Mouse (Mus musculus) stomach, embryonic 14.5 days (tissue): ENCODE measurements around the gene Taf5l. TPM values are rescaled to one million over a fixed set of nuclear protein-coding genes. Genes with fewer than 3 reads are reported as not detected.
"Not testable (repeated sequence)": the region's sequence is repeated elsewhere in the genome, so short reads cannot be mapped to it uniquely, and the experiment has no call there.

Experiments
- ATAC-seq: fragments of 200-750 bp; cut with Nextera tagmentation; 2 replicates; pipeline ENCODE4 v1.8.0; 2017; ENCODE audit warnings: low read depth, moderate TSS enrichment; ENCODE audit not compliant: insufficient number of reproducible peaks, insufficient read depth, low FRiP score
- H3K27ac ChIP-seq: fragments of 300-500 bp; sonication (generic); 2 replicates; pipeline ENCODE4 v1.5.1; 2014; ENCODE audit warnings: mild to moderate bottlenecking, low read length, moderate library complexity, mixed read lengths
- H3K27me3 ChIP-seq: fragments of 300-500 bp; sonication (generic); 2 replicates; pipeline ENCODE4 v1.6.1; 2014; ENCODE audit warnings: low read length, control low read depth, mixed read lengths; ENCODE audit not compliant: control insufficient read depth, insufficient read depth
- H3K36me3 ChIP-seq: fragments of 300-500 bp; sonication (generic); 2 replicates; pipeline ENCODE4 v1.6.1; 2014; ENCODE audit warnings: mild to moderate bottlenecking, control low read depth, low read length, moderate library complexity, mixed read lengths; ENCODE audit not compliant: control insufficient read depth, insufficient read depth
- H3K4me1 ChIP-seq: fragments of 300-500 bp; sonication (generic); 2 replicates; pipeline ENCODE4 v1.6.1; 2014; ENCODE audit warnings: low read length, control low read depth, mixed read lengths; ENCODE audit not compliant: control insufficient read depth, insufficient read depth
- H3K4me2 ChIP-seq: fragments of 300-500 bp; sonication (generic); replicated peaks from 2 replicates; pipeline ENCODE4 v1.6.1; 2014; ENCODE audit warnings: low read depth, low read length, control low read depth
- H3K4me3 ChIP-seq: fragments of 300-500 bp; sonication (generic); 2 replicates; pipeline ENCODE4 v1.5.1; 2014; ENCODE audit warnings: low read depth, low read length, control low read depth
- H3K9ac ChIP-seq: fragments of 300-500 bp; sonication (generic); replicated peaks from 2 replicates; pipeline ENCODE4 v1.6.1; 2014; ENCODE audit warnings: low read depth, mild to moderate bottlenecking, control low read depth, low read length, moderate library complexity, mixed read lengths
- H3K9me3 ChIP-seq: fragments of 300-500 bp; sonication (generic); 2 replicates; pipeline ENCODE4 v1.6.1; 2016; ENCODE audit warnings: low read depth, low read length, control low read depth; ENCODE audit not compliant: control insufficient read depth
- WGBS: fragments of 180-500 bp; shearing (Covaris S2); extraction: QIAGEN DNeasy Blood & Tissue Kit; methylation state at CpG from one replicate; pipeline ENCODE4 v1.1.7; 2014; 5-methylcytosine and 5-hydroxymethylcytosine counted together
- polyA plus RNA-seq: library from polyadenylated mRNA; unstranded; fragments of >200 nt; fragmentation: Nextera tagmentation; extraction: Ambion mirVana; gene quantifications from 2 replicates; pipeline ENCODE4 v1.2.1, GENCODE M21; 2014

Taf5l gene
- polyA plus RNA-seq, 1 experiment from 2014 or later: 43.8 TPM

- Histone ChIP-seq H3K9ac (no peak overlapping the region), H3K27me3 (no peaks in the 10 kb centered on the region), H3K9me3 (no peaks in the 10 kb centered on the region), H3K4me1 (no peaks in the 10 kb centered on the region), H3K27ac (no peak overlapping the region), H3K4me2 (no peak overlapping the region), H3K36me3 (peaks cover 27% of the 10 kb centered on the region), H3K4me3 (no peak overlapping the region)
- WGBS: 87% methylated on average over 8 of the region's 8 CpGs
- no peak for ATAC-seq
Measured at GRCm38 (mm10) chr8:124045856-124046255, 24.7 kb upstream of the Taf5l start.

- Histone ChIP-seq H3K9me3 (no peaks in the 10 kb centered on the region), H3K4me3 (no peak overlapping the region), H3K4me1 (no peaks in the 10 kb centered on the region), H3K27ac (no peak overlapping the region), H3K36me3 (peaks cover 33% of the 10 kb centered on the region), H3K4me2 (no peak overlapping the region), H3K9ac (no peak overlapping the region), H3K27me3 (no peaks in the 10 kb centered on the region)
- ATAC-seq: no peak
- 94% methylated on average over 12 of the region's 12 CpGs for WGBS
Measured at GRCm38 (mm10) chr8:124044931-124045330, 23.7 kb upstream of the Taf5l start.

- H3K4me1 ChIP-seq: no peaks in the 10 kb centered on the region
- H3K4me2 ChIP-seq: no peak overlapping the region
- no peak overlapping the region for H3K27ac ChIP-seq
- H3K27me3 ChIP-seq: no peaks in the 10 kb centered on the region
- H3K9me3 ChIP-seq: no peaks in the 10 kb centered on the region
- H3K9ac ChIP-seq: no peak overlapping the region
- no peak for ATAC-seq
- H3K36me3 ChIP-seq: peaks cover 38% of the 10 kb centered on the region
- H3K4me3 ChIP-seq: no peak overlapping the region
- WGBS: 93% methylated on average over 5 of the region's 5 CpGs
Measured at GRCm38 (mm10) chr8:124044421-124044820, 23.2 kb upstream of the Taf5l start.

- 67% methylated on average over 1 of the region's 1 CpGs for WGBS
- Histone ChIP-seq H3K9ac (no peak overlapping the region), H3K27me3 (no peaks in the 10 kb centered on the region), H3K27ac (no peak overlapping the region), H3K4me1 (no peaks in the 10 kb centered on the region), H3K4me3 (no peak overlapping the region), H3K4me2 (no peak overlapping the region), H3K36me3 (peaks cover 55% of the 10 kb centered on the region), H3K9me3 (no peaks in the 10 kb centered on the region)
- no peak for ATAC-seq
Measured at GRCm38 (mm10) chr8:124042201-124042600, 21.0 kb upstream of the Taf5l start.

- Histone ChIP-seq H3K4me1 (no peaks in the 10 kb centered on the region), H3K9me3 (no peaks in the 10 kb centered on the region), H3K4me2 (no peak overlapping the region), H3K36me3 (peaks cover 63% of the 10 kb centered on the region), H3K27me3 (no peaks in the 10 kb centered on the region), H3K27ac (no peak overlapping the region), H3K9ac (no peak overlapping the region), H3K4me3 (no peak overlapping the region)
- no peak for ATAC-seq
- 84% methylated on average over 4 of the region's 4 CpGs for WGBS
Measured at GRCm38 (mm10) chr8:124039351-124039750, 18.2 kb upstream of the Taf5l start.

GRCm38 (mm10) chr8:124038121-124038520 is 16.9 kb upstream of the Taf5l start:
- H3K4me3 ChIP-seq: no peak overlapping the region
- no peaks in the 10 kb centered on the region for H3K27me3 ChIP-seq
- no peak for ATAC-seq
- no peaks in the 10 kb centered on the region for H3K9me3 ChIP-seq
- H3K4me1 ChIP-seq: no peaks in the 10 kb centered on the region
- H3K27ac ChIP-seq: no peak overlapping the region
- H3K4me2 ChIP-seq: no peak overlapping the region
- H3K9ac ChIP-seq: no peak overlapping the region
- WGBS: 94% methylated on average over 7 of the region's 7 CpGs
- H3K36me3 ChIP-seq: peaks cover 60% of the 10 kb centered on the region

GRCm38 (mm10) chr8:124033400-124033799 is 12.2 kb upstream of the Taf5l start:
- no peak overlapping the region for H3K27ac ChIP-seq
- H3K36me3 ChIP-seq: peaks cover 65% of the 10 kb centered on the region
- H3K4me3 ChIP-seq: no peak overlapping the region
- H3K4me2 ChIP-seq: no peak overlapping the region
- no peak for ATAC-seq
- H3K4me1 ChIP-seq: no peaks in the 10 kb centered on the region
- no peaks in the 10 kb centered on the region for H3K9me3 ChIP-seq
- no peaks in the 10 kb centered on the region for H3K27me3 ChIP-seq
- whole genome bisulfite sequencing: 68% methylated on average over 5 of the region's 5 CpGs
- no peak overlapping the region for H3K9ac ChIP-seq

GRCm38 (mm10) chr8:124027831-124028230 is 6.6 kb upstream of the Taf5l start:
- no peak for ATAC-seq
- peaks cover 46% of the 10 kb centered on the region for H3K36me3 ChIP-seq
- no peaks in the 10 kb centered on the region for H3K9me3 ChIP-seq
- H3K27ac ChIP-seq: no peak overlapping the region
- H3K27me3 ChIP-seq: no peaks in the 10 kb centered on the region
- no peak overlapping the region for H3K4me2 ChIP-seq
- WGBS: 81% methylated on average over 6 of the region's 6 CpGs
- H3K4me3 ChIP-seq: no peak overlapping the region
- H3K4me1 ChIP-seq: 0 out of 2 replicates have a peak, but pooled peaks cover under 1% of the 10 kb centered on the region
- H3K9ac ChIP-seq: no peak overlapping the region

GRCm38 (mm10) chr8:124026265-124026664 is 5.1 kb upstream of the Taf5l start:
- not testable (repeated sequence) for H3K9ac ChIP-seq, H3K4me1 ChIP-seq, H3K4me2 ChIP-seq, H3K27ac ChIP-seq, H3K9me3 ChIP-seq, ATAC-seq, H3K27me3 ChIP-seq, H3K4me3 ChIP-seq
- H3K36me3 ChIP-seq: peaks cover 40% of the 10 kb centered on the region
- 77% methylated on average over 2 of the region's 2 CpGs for WGBS
